Mouse (Mus musculus): Measurements from ENCODE around the gene Arg1. TPM values are rescaled to one million over a fixed set of nuclear protein-coding genes. Genes with fewer than 3 reads are reported as not detected.

The Arg1 gene
- polyA plus RNA-seq, 1 experiment from 2014 or later = 3.4 TPM

- WGBS = 23% methylated on average over 10 of the region's 10 CpGs
- Histone ChIP-seq H3K4me2 (ENCODE audit: low read length) (no peak overlapping the region; the same call in 1 of the 2 replicates), H3K27me3 (replicated peaks; ENCODE audit: control insufficient read depth, insufficient read depth, low read length) (no peaks in the 10 kb centered on the region), H3K9me3 (ENCODE audit: control insufficient read depth, low read length) (no peaks in the 10 kb centered on the region), H3K9ac (ENCODE audit: low read depth, low read length) (no peak overlapping the region), H3K27ac (ENCODE audit: low read depth, low read length) (no peak overlapping the region), H3K4me1 (ENCODE audit: control insufficient read depth, insufficient read depth, low read depth, low read length) (no peaks in the 10 kb centered on the region), H3K4me3 (ENCODE audit: low read length) (no peak overlapping the region), H3K36me3 (ENCODE audit: control insufficient read depth, insufficient read depth, low read length) (no peaks in the 10 kb centered on the region)
- ATAC-seq = peak; percentile 81
Observed at GRCm38 (mm10) chr10:24926380-24926779, 904 bp downstream of the Arg1 start.

- Histone ChIP-seq H3K27ac (ENCODE audit: low read depth, low read length) (no peak overlapping the region), H3K4me2 (ENCODE audit: low read length) (no peak overlapping the region), H3K27me3 (replicated peaks; ENCODE audit: control insufficient read depth, insufficient read depth, low read length) (no peaks in the 10 kb centered on the region), H3K4me1 (ENCODE audit: control insufficient read depth, insufficient read depth, low read depth, low read length) (no peaks in the 10 kb centered on the region), H3K4me3 (ENCODE audit: low read length) (no peak overlapping the region), H3K9me3 (ENCODE audit: control insufficient read depth, low read length) (no peaks in the 10 kb centered on the region), H3K36me3 (ENCODE audit: control insufficient read depth, insufficient read depth, low read length) (no peaks in the 10 kb centered on the region), H3K9ac (ENCODE audit: low read depth, low read length) (no peak overlapping the region)
- ATAC-seq = no peak
- 72% methylated on average over 3 of the region's 3 CpGs for WGBS
Observed at GRCm38 (mm10) chr10:24924296-24924695, 3.0 kb downstream of the Arg1 start.

GRCm38 (mm10) chr10:24922977-24923376, 4.3 kb downstream of the Arg1 start:
- H3K36me3 ChIP-seq (ENCODE audit: control insufficient read depth, insufficient read depth, low read length) = no peaks in the 10 kb centered on the region; the same call in 1 of the 2 replicates
- H3K4me3 ChIP-seq (ENCODE audit: low read length) = no peak overlapping the region
- ATAC-seq = no peak
- no peak overlapping the region for H3K4me2 ChIP-seq (ENCODE audit: low read length)
- H3K27ac ChIP-seq (ENCODE audit: low read depth, low read length) = no peak overlapping the region
- no peaks in the 10 kb centered on the region for H3K27me3 ChIP-seq (replicated peaks; ENCODE audit: control insufficient read depth, insufficient read depth, low read length)
- H3K9me3 ChIP-seq (ENCODE audit: control insufficient read depth, low read length) = no peaks in the 10 kb centered on the region
- no peaks in the 10 kb centered on the region for H3K4me1 ChIP-seq (ENCODE audit: control insufficient read depth, insufficient read depth, low read depth, low read length)
- WGBS = 74% methylated on average over 4 of the region's 4 CpGs
- H3K9ac ChIP-seq (ENCODE audit: low read depth, low read length) = no peak overlapping the region

GRCm38 (mm10) chr10:24915486-24915885, 11.8 kb downstream of the Arg1 start:
- Histone ChIP-seq H3K9me3 (ENCODE audit: control insufficient read depth, low read length) (no peaks in the 10 kb centered on the region), H3K4me1 (ENCODE audit: control insufficient read depth, insufficient read depth, low read depth, low read length) (no peaks in the 10 kb centered on the region)

GRCm38 (mm10) chr10:24912576-24912975, 14.7 kb downstream of the Arg1 start:
- H3K4me3 ChIP-seq (ENCODE audit: low read length) = no peak overlapping the region
- WGBS = 95% methylated on average over 14 of the region's 14 CpGs
- ATAC-seq = no peak
- no peak overlapping the region for H3K4me2 ChIP-seq (ENCODE audit: low read length)
- no peaks in the 10 kb centered on the region for H3K9me3 ChIP-seq (ENCODE audit: control insufficient read depth, low read length)
- H3K36me3 ChIP-seq (ENCODE audit: control insufficient read depth, insufficient read depth, low read length) = peaks cover 58% of the 10 kb centered on the region
- H3K27ac ChIP-seq (ENCODE audit: low read depth, low read length) = no peak overlapping the region
- H3K4me1 ChIP-seq (ENCODE audit: control insufficient read depth, insufficient read depth, low read depth, low read length) = no peaks in the 10 kb centered on the region
- H3K9ac ChIP-seq (ENCODE audit: low read depth, low read length) = no peak overlapping the region
- H3K27me3 ChIP-seq (replicated peaks; ENCODE audit: control insufficient read depth, insufficient read depth, low read length) = no peaks in the 10 kb centered on the region

More at GRCm38 (mm10) chr10:24915486-24915885, 11.8 kb downstream of the Arg1 start:
- no peak for ATAC-seq
- H3K27ac ChIP-seq (ENCODE audit: low read depth, low read length) = no peak overlapping the region
- H3K4me3 ChIP-seq (ENCODE audit: low read length) = no peak overlapping the region
- H3K36me3 ChIP-seq (ENCODE audit: control insufficient read depth, insufficient read depth, low read length) = peaks cover 31% of the 10 kb centered on the region
- H3K9ac ChIP-seq (ENCODE audit: low read depth, low read length) = no peak overlapping the region
- no peak overlapping the region for H3K4me2 ChIP-seq (ENCODE audit: low read length)
- WGBS = 91% methylated on average over 6 of the region's 6 CpGs
- H3K27me3 ChIP-seq (replicated peaks; ENCODE audit: control insufficient read depth, insufficient read depth, low read length) = no peaks in the 10 kb centered on the region

- no peak for ATAC-seq
- Histone ChIP-seq H3K27me3 (replicated peaks; ENCODE audit: control insufficient read depth, insufficient read depth, low read length) (no peaks in the 10 kb centered on the region), H3K9ac (ENCODE audit: low read depth, low read length) (no peak overlapping the region), H3K4me3 (ENCODE audit: low read length) (no peak overlapping the region), H3K4me1 (ENCODE audit: control insufficient read depth, insufficient read depth, low read depth, low read length) (no peaks in the 10 kb centered on the region), H3K36me3 (ENCODE audit: control insufficient read depth, insufficient read depth, low read length) (peaks cover 61% of the 10 kb centered on the region), H3K27ac (ENCODE audit: low read depth, low read length) (no peak overlapping the region), H3K4me2 (ENCODE audit: low read length) (no peak overlapping the region), H3K9me3 (ENCODE audit: control insufficient read depth, low read length) (no peaks in the 10 kb centered on the region)
- 91% methylated on average over 8 of the region's 8 CpGs for WGBS
Observed at GRCm38 (mm10) chr10:24911199-24911598, 16.1 kb downstream of the Arg1 start.

GRCm38 (mm10) chr10:24905627-24906026, 21.7 kb downstream of the Arg1 start:
- H3K4me1 ChIP-seq (ENCODE audit: control insufficient read depth, insufficient read depth, low read depth, low read length) = no peaks in the 10 kb centered on the region
- H3K4me3 ChIP-seq (ENCODE audit: low read length) = no peak overlapping the region
- H3K4me2 ChIP-seq (ENCODE audit: low read length) = no peak overlapping the region
- ATAC-seq = no peak
- no peak overlapping the region for H3K27ac ChIP-seq (ENCODE audit: low read depth, low read length)
- H3K9me3 ChIP-seq (ENCODE audit: control insufficient read depth, low read length) = no peaks in the 10 kb centered on the region
- H3K9ac ChIP-seq (ENCODE audit: low read depth, low read length) = no peak overlapping the region
- WGBS = 95% methylated on average over 10 of the region's 10 CpGs
- no peaks in the 10 kb centered on the region for H3K27me3 ChIP-seq (replicated peaks; ENCODE audit: control insufficient read depth, insufficient read depth, low read length)
- peaks cover 77% of the 10 kb centered on the region for H3K36me3 ChIP-seq (ENCODE audit: control insufficient read depth, insufficient read depth, low read length)

- Histone ChIP-seq H3K4me1 (ENCODE audit: control insufficient read depth, insufficient read depth, low read depth, low read length) (no peaks in the 10 kb centered on the region), H3K36me3 (ENCODE audit: control insufficient read depth, insufficient read depth, low read length) (peaks cover 40% of the 10 kb centered on the region), H3K4me2 (ENCODE audit: low read length) (no peak overlapping the region), H3K9ac (ENCODE audit: low read depth, low read length) (no peak overlapping the region), H3K4me3 (ENCODE audit: low read length) (no peak overlapping the region), H3K9me3 (ENCODE audit: control insufficient read depth, low read length) (no peaks in the 10 kb centered on the region), H3K27me3 (replicated peaks; ENCODE audit: control insufficient read depth, insufficient read depth, low read length) (no peaks in the 10 kb centered on the region), H3K27ac (ENCODE audit: low read depth, low read length) (no peak overlapping the region)
- WGBS = 92% methylated on average over 8 of the region's 8 CpGs
- ATAC-seq = no peak
Observed at GRCm38 (mm10) chr10:24895927-24896326, 31.4 kb downstream of the Arg1 start.

- no peak for ATAC-seq
- no peak overlapping the region for H3K4me3 ChIP-seq (ENCODE audit: low read length)
- H3K27me3 ChIP-seq (replicated peaks; ENCODE audit: control insufficient read depth, insufficient read depth, low read length) = no peaks in the 10 kb centered on the region
- no peaks in the 10 kb centered on the region for H3K9me3 ChIP-seq (ENCODE audit: control insufficient read depth, low read length)
- no peaks in the 10 kb centered on the region for H3K4me1 ChIP-seq (ENCODE audit: control insufficient read depth, insufficient read depth, low read depth, low read length)
- H3K9ac ChIP-seq (ENCODE audit: low read depth, low read length) = no peak overlapping the region
- H3K36me3 ChIP-seq (ENCODE audit: control insufficient read depth, insufficient read depth, low read length) = peaks cover 36% of the 10 kb centered on the region
- WGBS = 95% methylated on average over 7 of the region's 7 CpGs
- H3K27ac ChIP-seq (ENCODE audit: low read depth, low read length) = no peak overlapping the region
- no peak overlapping the region for H3K4me2 ChIP-seq (ENCODE audit: low read length)
Observed at GRCm38 (mm10) chr10:24888343-24888742, 38.9 kb downstream of the Arg1 start.

- no peak overlapping the region for H3K27ac ChIP-seq (ENCODE audit: low read depth, low read length)
- no peaks in the 10 kb centered on the region for H3K9me3 ChIP-seq (ENCODE audit: control insufficient read depth, low read length)
- WGBS = 85% methylated on average over 9 of the region's 9 CpGs
- 0 out of 2 replicates have a peak, but pooled peaks have one; percentile 24 for ATAC-seq
- no peaks in the 10 kb centered on the region for H3K27me3 ChIP-seq (replicated peaks; ENCODE audit: control insufficient read depth, insufficient read depth, low read length)
- no peak overlapping the region for H3K4me3 ChIP-seq (ENCODE audit: low read length)
- H3K4me1 ChIP-seq (ENCODE audit: control insufficient read depth, insufficient read depth, low read depth, low read length) = no peaks in the 10 kb centered on the region
- H3K9ac ChIP-seq (ENCODE audit: low read depth, low read length) = no peak overlapping the region
- no peak overlapping the region for H3K4me2 ChIP-seq (ENCODE audit: low read length)
- H3K36me3 ChIP-seq (ENCODE audit: control insufficient read depth, insufficient read depth, low read length) = peaks cover 40% of the 10 kb centered on the region
Observed at GRCm38 (mm10) chr10:24886008-24886407, 41.3 kb downstream of the Arg1 start.
